Mouse (Mus musculus): Measurements from ENCODE around the gene Fam205c. TPM values are rescaled to one million over a fixed set of nuclear protein-coding genes. Genes with fewer than 3 reads are reported as not detected.
"Not testable (repeated sequence)": the region's sequence is repeated elsewhere in the genome, so short reads cannot be mapped to it uniquely, and the experiment has no call there.

Fam205c gene
- polyA plus RNA-seq, 1 experiment from 2014 or later, result 0.24 TPM

- 73% methylated on average over 16 of the region's 16 CpGs for WGBS
- Histone ChIP-seq H3K27ac (no peak overlapping the region), H3K4me3 (no peak overlapping the region), H3K27me3 (ENCODE audit: insufficient read depth, poor library complexity, severe bottlenecking) (peaks cover 20% of the 10 kb centered on the region; the same call in 1 of the 2 replicates), H3K36me3 (no peaks in the 10 kb centered on the region), H3K4me1 (no peaks in the 10 kb centered on the region), H3K9me3 (no peaks in the 10 kb centered on the region)
- peak; percentile 72 for DNase-seq (ENCODE audit: low spot score)
Observed at GRCm38 (mm10) chr4:42872746-42873435, 1.1 kb downstream of the Fam205c start.

- H3K27me3 ChIP-seq (ENCODE audit: insufficient read depth, poor library complexity, severe bottlenecking), result peaks cover 20% of the 10 kb centered on the region; the same call in 1 of the 2 replicates
- no peak overlapping the region for H3K27ac ChIP-seq
- H3K4me3 ChIP-seq, result no peak overlapping the region
- no peaks in the 10 kb centered on the region for H3K36me3 ChIP-seq
- no peaks in the 10 kb centered on the region for H3K4me1 ChIP-seq
- peak; percentile 55 for DNase-seq (ENCODE audit: low spot score)
- H3K9me3 ChIP-seq, result no peaks in the 10 kb centered on the region
- 90% methylated on average over 7 of the region's 7 CpGs for WGBS
Observed at GRCm38 (mm10) chr4:42872151-42872550, 1.9 kb downstream of the Fam205c start.

GRCm38 (mm10) chr4:42870748-42871147 is 3.3 kb downstream of the Fam205c start:
- no peak for DNase-seq (ENCODE audit: low spot score)
- 73% methylated on average over 5 of the region's 5 CpGs for WGBS
- no peaks in the 10 kb centered on the region for H3K36me3 ChIP-seq
- H3K27ac ChIP-seq, result no peak overlapping the region
- H3K9me3 ChIP-seq, result no peaks in the 10 kb centered on the region
- H3K4me1 ChIP-seq, result 0 out of 2 replicates have a peak, but pooled peaks cover 3% of the 10 kb centered on the region
- H3K27me3 ChIP-seq (ENCODE audit: insufficient read depth, poor library complexity, severe bottlenecking), result peaks cover 24% of the 10 kb centered on the region; the same call in 1 of the 2 replicates
- H3K4me3 ChIP-seq, result no peak overlapping the region

GRCm38 (mm10) chr4:42868193-42868592 is 5.8 kb downstream of the Fam205c start:
- H3K27me3 ChIP-seq (ENCODE audit: insufficient read depth, poor library complexity, severe bottlenecking), result peaks cover 18% of the 10 kb centered on the region; the same call in 1 of the 2 replicates
- H3K9me3 ChIP-seq, result no peaks in the 10 kb centered on the region
- H3K36me3 ChIP-seq, result no peaks in the 10 kb centered on the region
- WGBS, result 79% methylated on average over 5 of the region's 5 CpGs
- H3K27ac ChIP-seq, result peak overlapping the region; percentile 62; the same call in 1 of the 2 replicates
- no peak for DNase-seq (ENCODE audit: low spot score)
- H3K4me3 ChIP-seq, result no peak overlapping the region
- H3K4me1 ChIP-seq, result 0 out of 2 replicates have a peak, but pooled peaks cover 3% of the 10 kb centered on the region

GRCm38 (mm10) chr4:42867390-42867789 is 6.6 kb downstream of the Fam205c start:
- peak; percentile 79 for DNase-seq (ENCODE audit: low spot score)
- Histone ChIP-seq H3K36me3 (no peaks in the 10 kb centered on the region), H3K4me1 (0 out of 2 replicates have a peak, but pooled peaks cover 3% of the 10 kb centered on the region), H3K4me3 (no peak overlapping the region), H3K27me3 (ENCODE audit: insufficient read depth, poor library complexity, severe bottlenecking) (peaks cover 18% of the 10 kb centered on the region; the same call in 1 of the 2 replicates), H3K27ac (peak overlapping the region; percentile 62), H3K9me3 (no peaks in the 10 kb centered on the region)
- WGBS, result 55% methylated on average over 3 of the region's 3 CpGs

GRCm38 (mm10) chr4:42863487-42863886 is 10.5 kb downstream of the Fam205c start:
- not testable (repeated sequence) for H3K4me3 ChIP-seq; H3K27me3 ChIP-seq (ENCODE audit: insufficient read depth, poor library complexity, severe bottlenecking); H3K27ac ChIP-seq; H3K36me3 ChIP-seq; H3K4me1 ChIP-seq; H3K9me3 ChIP-seq
- WGBS, result 68% methylated on average over 4 of the region's 5 CpGs
- peak; percentile 80 for DNase-seq (ENCODE audit: low spot score)

- not testable (repeated sequence) for H3K4me1 ChIP-seq; H3K4me3 ChIP-seq; H3K27me3 ChIP-seq (ENCODE audit: insufficient read depth, poor library complexity, severe bottlenecking); H3K36me3 ChIP-seq; H3K9me3 ChIP-seq
- H3K27ac ChIP-seq, result peak overlapping the region; percentile 10; the same call in 1 of the 2 replicates
- peak; percentile 95 for DNase-seq (ENCODE audit: low spot score)
- 76% methylated on average over 9 of the region's 9 CpGs for WGBS
Observed at GRCm38 (mm10) chr4:42860483-42860882, 13.6 kb downstream of the Fam205c start.

- H3K4me3 ChIP-seq; H3K27me3 ChIP-seq (ENCODE audit: insufficient read depth, poor library complexity, severe bottlenecking); H3K9me3 ChIP-seq; DNase-seq (ENCODE audit: low spot score); H3K36me3 ChIP-seq; H3K4me1 ChIP-seq; H3K27ac ChIP-seq: not testable (repeated sequence)
- 75% methylated on average over 1 of the region's 1 CpGs for WGBS
Observed at GRCm38 (mm10) chr4:42856671-42857070, 17.4 kb downstream of the Fam205c start, which contains the start of gene Gm12394. TSS of gene Gm12394 (minus strand) at chr4:42856771.

- H3K27ac ChIP-seq; H3K36me3 ChIP-seq; H3K4me3 ChIP-seq; H3K4me1 ChIP-seq; DNase-seq (ENCODE audit: low spot score); H3K27me3 ChIP-seq (ENCODE audit: insufficient read depth, poor library complexity, severe bottlenecking); H3K9me3 ChIP-seq: not testable (repeated sequence)
- 75% methylated on average over 1 of the region's 1 CpGs for WGBS
Observed at GRCm38 (mm10) chr4:42853788-42854187, 20.2 kb downstream of the Fam205c start, which contains the start of gene Fam205a1. TSS of gene Fam205a1 (minus strand) at chr4:42853888.

Other genes with a start within 250 kb of the Fam205c start
- gene Gm2564, start 244.5 kb downstream of the Fam205c start, polyA plus RNA-seq (2016; fragmentation: Nextera tagmentation; extraction: Ambion mirVana), result not detected in 2 replicates
- not detected in 2 replicates for gene Ccl27b, start 219.0 kb downstream of the Fam205c start, polyA plus RNA-seq (2016; fragmentation: Nextera tagmentation; extraction: Ambion mirVana)
- gene Il11ra2, start 212.3 kb downstream of the Fam205c start, polyA plus RNA-seq (2016; fragmentation: Nextera tagmentation; extraction: Ambion mirVana), result not detected in 2 replicates
- not detected in 2 replicates for gene 4930578G10Rik, start 138.7 kb downstream of the Fam205c start, polyA plus RNA-seq (2016; fragmentation: Nextera tagmentation; extraction: Ambion mirVana)
- gene Ccl19, start 117.7 kb downstream of the Fam205c start, polyA plus RNA-seq (2016; fragmentation: Nextera tagmentation; extraction: Ambion mirVana), result 0.21 TPM in 1 of 2 replicates, not detected in the other
- gene Ccl21a, start 100.2 kb downstream of the Fam205c start, polyA plus RNA-seq (2016; fragmentation: Nextera tagmentation; extraction: Ambion mirVana), result not detected in 2 replicates
- 0.04 TPM in 2 replicates for gene Fam205a1, start 20.3 kb downstream of the Fam205c start, polyA plus RNA-seq (2016; fragmentation: Nextera tagmentation; extraction: Ambion mirVana)
- gene Gm12394, start 17.5 kb downstream of the Fam205c start, polyA plus RNA-seq (2016; fragmentation: Nextera tagmentation; extraction: Ambion mirVana), result 0.09 and 0.19 TPM in 2 replicates
- gene Phf24, start 42.4 kb upstream of the Fam205c start, polyA plus RNA-seq (2016; fragmentation: Nextera tagmentation; extraction: Ambion mirVana), result 1.5 and 2.8 TPM in 2 replicates
- 11.4 and 12.3 TPM in 2 replicates for gene Dnajb5, start 75.6 kb upstream of the Fam205c start, polyA plus RNA-seq (2016; fragmentation: Nextera tagmentation; extraction: Ambion mirVana)
- gene 1700022I11Rik, start 95.4 kb upstream of the Fam205c start, polyA plus RNA-seq (2016; fragmentation: Nextera tagmentation; extraction: Ambion mirVana), result 0.25 and 0.70 TPM in 2 replicates
- gene Vcp, start 126.3 kb upstream of the Fam205c start, polyA plus RNA-seq (2016; fragmentation: Nextera tagmentation; extraction: Ambion mirVana), result 588 and 628 TPM in 2 replicates
- gene Fancg, start 136.3 kb upstream of the Fam205c start, polyA plus RNA-seq (2016; fragmentation: Nextera tagmentation; extraction: Ambion mirVana), result 13.9 and 18.0 TPM in 2 replicates
- gene Pigo, start 151.6 kb upstream of the Fam205c start, polyA plus RNA-seq (2016; fragmentation: Nextera tagmentation; extraction: Ambion mirVana), result 18.4 and 21.0 TPM in 2 replicates
- 320 and 370 TPM in 2 replicates for gene Stoml2, start 157.5 kb upstream of the Fam205c start, polyA plus RNA-seq (2016; fragmentation: Nextera tagmentation; extraction: Ambion mirVana)
- 12.0 and 12.7 TPM in 2 replicates for gene Fam214b, start 172.0 kb upstream of the Fam205c start, polyA plus RNA-seq (2016; fragmentation: Nextera tagmentation; extraction: Ambion mirVana)
- 7.1 and 8.5 TPM in 2 replicates for gene Unc13b, start 184.7 kb upstream of the Fam205c start, polyA plus RNA-seq (2016; fragmentation: Nextera tagmentation; extraction: Ambion mirVana)

Data from heart, embryonic 10.5 days (tissue).